Mouse (Mus musculus): ENCODE measurements around the gene Grap. TPM values are rescaled to one million over a fixed set of nuclear protein-coding genes. Genes with fewer than 3 reads are reported as not detected.

The Grap gene
- polyA plus RNA-seq, 1 experiment: 8.5 TPM

- TF ChIP-seq GATA1 (IDR thresholded peaks at IDR 0.05; ENCODE audit: low read length): no peak
Measured at GRCm38 (mm10) chr11:61685119-61685725, 32.2 kb downstream of the Grap start.

GRCm38 (mm10) chr11:61686141-61686540 lies 33.1 kb downstream of the Grap start:
- no peak for TF ChIP-seq GATA1 (IDR thresholded peaks at IDR 0.05; ENCODE audit: low read length)

- TF ChIP-seq GATA1 (IDR thresholded peaks at IDR 0.05; ENCODE audit: low read length): no peak
Measured at GRCm38 (mm10) chr11:61686906-61687453, 33.9 kb downstream of the Grap start.

- TF ChIP-seq GATA1 (IDR thresholded peaks at IDR 0.05; ENCODE audit: low read length): no peak
Measured at GRCm38 (mm10) chr11:61687595-61687994, 34.5 kb downstream of the Grap start.

GRCm38 (mm10) chr11:61692996-61693395 lies 39.9 kb downstream of the Grap start:
- no peak for TF ChIP-seq GATA1 (IDR thresholded peaks at IDR 0.05; ENCODE audit: low read length)

- no peak for TF ChIP-seq GATA1 (IDR thresholded peaks at IDR 0.05; ENCODE audit: low read length)
Measured at GRCm38 (mm10) chr11:61698852-61699251, 45.8 kb downstream of the Grap start.

GRCm38 (mm10) chr11:61699460-61699859 lies 46.4 kb downstream of the Grap start:
- no peak for TF ChIP-seq GATA1 (IDR thresholded peaks at IDR 0.05; ENCODE audit: low read length)

- TF ChIP-seq GATA1 (IDR thresholded peaks at IDR 0.05; ENCODE audit: low read length): no peak
Measured at GRCm38 (mm10) chr11:61699933-61700332, 46.9 kb downstream of the Grap start.

- TF ChIP-seq GATA1 (IDR thresholded peaks at IDR 0.05; ENCODE audit: low read length): no peak
Measured at GRCm38 (mm10) chr11:61701696-61702095, 48.6 kb downstream of the Grap start.

GRCm38 (mm10) chr11:61702494-61702893 lies 49.4 kb downstream of the Grap start:
- no peak for TF ChIP-seq GATA1 (IDR thresholded peaks at IDR 0.05; ENCODE audit: low read length)

- TF ChIP-seq GATA1 (IDR thresholded peaks at IDR 0.05; ENCODE audit: low read length): no peak
Measured at GRCm38 (mm10) chr11:61705581-61705980, 52.5 kb downstream of the Grap start.

- TF ChIP-seq GATA1 (IDR thresholded peaks at IDR 0.05; ENCODE audit: low read length): no peak
Measured at GRCm38 (mm10) chr11:61706232-61706631, 53.2 kb downstream of the Grap start.

- TF ChIP-seq GATA1 (IDR thresholded peaks at IDR 0.05; ENCODE audit: low read length): no peak
Measured at GRCm38 (mm10) chr11:61708928-61709327, 55.9 kb downstream of the Grap start.

GRCm38 (mm10) chr11:61713157-61713855 lies 60.2 kb downstream of the Grap start:
- no peak for TF ChIP-seq GATA1 (IDR thresholded peaks at IDR 0.05; ENCODE audit: low read length)

GRCm38 (mm10) chr11:61714346-61715117 lies 61.5 kb downstream of the Grap start:
- no peak for TF ChIP-seq GATA1 (IDR thresholded peaks at IDR 0.05; ENCODE audit: low read length)

GRCm38 (mm10) chr11:61715130-61715529 lies 62.1 kb downstream of the Grap start:
- no peak for TF ChIP-seq GATA1 (IDR thresholded peaks at IDR 0.05; ENCODE audit: low read length)

All from G1E-ER4 (cell line).